Mouse (Mus musculus): ENCODE results near the gene Ankrd44. TPM values are rescaled to one million over a fixed set of nuclear protein-coding genes. Genes with fewer than 3 reads are reported as not detected.

Ankrd44 gene
- polyA plus RNA-seq, 1 experiment, result 4.6 TPM

- H3K4me3 ChIP-seq, result no peak overlapping the region
- H3ac ChIP-seq (ENCODE audit: control insufficient read depth, insufficient read length), result no peak overlapping the region
- no peaks in the 10 kb centered on the region for H3K79me2 ChIP-seq (ENCODE audit: control insufficient read depth, insufficient read depth)
- TF ChIP-seq MYOG (IDR thresholded peaks at IDR 0.05; ENCODE audit: control insufficient read depth in 1 of 3, insufficient read depth in 1 of 3, insufficient read length in 2 of 3, low read depth in 2 of 3) (no peak), E2F4 (IDR thresholded peaks at IDR 0.05; ENCODE audit: insufficient read depth) (no peak), REST (IDR thresholded peaks at IDR 0.05; ENCODE audit: insufficient read depth, insufficient read length) (no peak)
- H3K36me3 ChIP-seq (ENCODE audit: control insufficient read depth, insufficient read depth), result no peaks in the 10 kb centered on the region
- no peaks in the 10 kb centered on the region for H3K27me3 ChIP-seq (ENCODE audit: control insufficient read depth, insufficient read depth, insufficient read length)
- no peak overlapping the region for H3K4me2 ChIP-seq (ENCODE audit: low read depth)
Observed at GRCm38 (mm10) chr1:54788337-54788736, 137.8 kb downstream of the Ankrd44 start.

- TF ChIP-seq MYOG (IDR thresholded peaks at IDR 0.05; ENCODE audit: control insufficient read depth in 1 of 3, insufficient read depth in 1 of 3, insufficient read length in 2 of 3, low read depth in 2 of 3), result no peak
- TF ChIP-seq USF1 (IDR thresholded peaks at IDR 0.05; ENCODE audit: low read depth), result no peak
- TF ChIP-seq MAX (IDR thresholded peaks at IDR 0.05; ENCODE audit: low read depth), result no peak
- no peak for TF ChIP-seq TCF3 (IDR thresholded peaks at IDR 0.05; ENCODE audit: insufficient read length, low read depth)
- no peak for TF ChIP-seq REST (IDR thresholded peaks at IDR 0.05; ENCODE audit: insufficient read depth, insufficient read length)
- TF ChIP-seq POLR2A (IDR thresholded peaks at IDR 0.05; ENCODE audit: insufficient read length, low read depth), result no peak
- Histone ChIP-seq H3K36me3 (ENCODE audit: control insufficient read depth, insufficient read depth) (no peaks in the 10 kb centered on the region), H3K27me3 (ENCODE audit: control insufficient read depth, insufficient read depth, insufficient read length) (no peaks in the 10 kb centered on the region), H3K79me2 (ENCODE audit: control insufficient read depth, insufficient read depth) (no peaks in the 10 kb centered on the region), H3ac (ENCODE audit: control insufficient read depth, insufficient read length) (no peak overlapping the region), H3K4me2 (ENCODE audit: low read depth) (no peak overlapping the region), H3K4me3 (no peak overlapping the region)
Observed at GRCm38 (mm10) chr1:54778151-54778550, 148.0 kb downstream of the Ankrd44 start.

GRCm38 (mm10) chr1:54777104-54777503, 149.1 kb downstream of the Ankrd44 start:
- no peaks in the 10 kb centered on the region for H3K36me3 ChIP-seq (ENCODE audit: control insufficient read depth, insufficient read depth)
- H3K79me2 ChIP-seq (ENCODE audit: control insufficient read depth, insufficient read depth), result no peaks in the 10 kb centered on the region
- no peaks in the 10 kb centered on the region for H3K27me3 ChIP-seq (ENCODE audit: control insufficient read depth, insufficient read depth, insufficient read length)
- no peak overlapping the region for H3K4me3 ChIP-seq
- TF ChIP-seq USF1 (IDR thresholded peaks at IDR 0.05; ENCODE audit: low read depth) (no peak), MAX (IDR thresholded peaks at IDR 0.05; ENCODE audit: low read depth) (no peak), MYOD1 (IDR thresholded peaks at IDR 0.05; ENCODE audit: control insufficient read depth in 1 of 3, insufficient read length in 2 of 3, low read depth in 2 of 3) (no peak), REST (IDR thresholded peaks at IDR 0.05; ENCODE audit: insufficient read depth, insufficient read length) (no peak), TCF3 (IDR thresholded peaks at IDR 0.05; ENCODE audit: insufficient read length, low read depth) (no peak), CEBPB (IDR thresholded peaks at IDR 0.05; ENCODE audit: insufficient read depth, poor library complexity, severe bottlenecking) (no peak), SRF (IDR thresholded peaks at IDR 0.05; ENCODE audit: control insufficient read depth, insufficient read length, low read depth) (no peak), POLR2AphosphoS2 (IDR thresholded peaks at IDR 0.05; ENCODE audit: insufficient read length, low read depth) (no peak), MYOG (IDR thresholded peaks at IDR 0.05; ENCODE audit: control insufficient read depth in 1 of 3, insufficient read depth in 1 of 3, insufficient read length in 2 of 3, low read depth in 2 of 3) (no peak), TCF12 (IDR thresholded peaks at IDR 0.05; ENCODE audit: insufficient read depth, poor library complexity, severe bottlenecking) (no peak), POLR2A (IDR thresholded peaks at IDR 0.05; ENCODE audit: insufficient read length, low read depth) (no peak), E2F4 (IDR thresholded peaks at IDR 0.05; ENCODE audit: insufficient read depth) (no peak)
- H3K4me2 ChIP-seq (ENCODE audit: low read depth), result no peak overlapping the region
- no peak overlapping the region for H3ac ChIP-seq (ENCODE audit: control insufficient read depth, insufficient read length)

- no peaks in the 10 kb centered on the region for H3K79me2 ChIP-seq (ENCODE audit: control insufficient read depth, insufficient read depth)
- no peak for TF ChIP-seq E2F4 (IDR thresholded peaks at IDR 0.05; ENCODE audit: insufficient read depth)
- TF ChIP-seq SRF (IDR thresholded peaks at IDR 0.05; ENCODE audit: control insufficient read depth, insufficient read length, low read depth), result no peak
- TF ChIP-seq REST (IDR thresholded peaks at IDR 0.05; ENCODE audit: insufficient read depth, insufficient read length), result no peak
- no peak for TF ChIP-seq MYOD1 (IDR thresholded peaks at IDR 0.05; ENCODE audit: control insufficient read depth in 1 of 3, insufficient read length in 2 of 3, low read depth in 2 of 3)
- no peak for TF ChIP-seq MAX (IDR thresholded peaks at IDR 0.05; ENCODE audit: low read depth)
- no peak for TF ChIP-seq TCF12 (IDR thresholded peaks at IDR 0.05; ENCODE audit: insufficient read depth, poor library complexity, severe bottlenecking)
- TF ChIP-seq CEBPB (IDR thresholded peaks at IDR 0.05; ENCODE audit: insufficient read depth, poor library complexity, severe bottlenecking), result no peak
- no peak for TF ChIP-seq TCF3 (IDR thresholded peaks at IDR 0.05; ENCODE audit: insufficient read length, low read depth)
- TF ChIP-seq MYOG (IDR thresholded peaks at IDR 0.05; ENCODE audit: control insufficient read depth in 1 of 3, insufficient read depth in 1 of 3, insufficient read length in 2 of 3, low read depth in 2 of 3), result no peak
- TF ChIP-seq USF1 (IDR thresholded peaks at IDR 0.05; ENCODE audit: low read depth), result no peak
- no peak for TF ChIP-seq POLR2A (IDR thresholded peaks at IDR 0.05; ENCODE audit: insufficient read length, low read depth)
- H3K27me3 ChIP-seq (ENCODE audit: control insufficient read depth, insufficient read depth, insufficient read length), result no peaks in the 10 kb centered on the region
- no peaks in the 10 kb centered on the region for H3K36me3 ChIP-seq (ENCODE audit: control insufficient read depth, insufficient read depth)
- H3K4me3 ChIP-seq, result no peak overlapping the region
- H3K4me2 ChIP-seq (ENCODE audit: low read depth), result no peak overlapping the region
- no peak overlapping the region for H3ac ChIP-seq (ENCODE audit: control insufficient read depth, insufficient read length)
Observed at GRCm38 (mm10) chr1:54776116-54776515, 150.1 kb downstream of the Ankrd44 start.

GRCm38 (mm10) chr1:54772843-54773242, 153.3 kb downstream of the Ankrd44 start:
- no peaks in the 10 kb centered on the region for H3K27me3 ChIP-seq (ENCODE audit: control insufficient read depth, insufficient read depth, insufficient read length)
- no peak overlapping the region for H3ac ChIP-seq (ENCODE audit: control insufficient read depth, insufficient read length)

More at GRCm38 (mm10) chr1:54772843-54773242, 153.3 kb downstream of the Ankrd44 start:
- H3K4me3 ChIP-seq, result no peak overlapping the region
- no peaks in the 10 kb centered on the region for H3K79me2 ChIP-seq (ENCODE audit: control insufficient read depth, insufficient read depth)
- H3K36me3 ChIP-seq (ENCODE audit: control insufficient read depth, insufficient read depth), result no peaks in the 10 kb centered on the region
- H3K4me2 ChIP-seq (ENCODE audit: low read depth), result no peak overlapping the region
- TF ChIP-seq POLR2A (IDR thresholded peaks at IDR 0.05; ENCODE audit: insufficient read length, low read depth) (peak; percentile 17), CEBPB (IDR thresholded peaks at IDR 0.05; ENCODE audit: insufficient read depth, poor library complexity, severe bottlenecking) (no peak), MYOD1 (IDR thresholded peaks at IDR 0.05; ENCODE audit: control insufficient read depth in 1 of 3, insufficient read length in 2 of 3, low read depth in 2 of 3) (no peak), REST (IDR thresholded peaks at IDR 0.05; ENCODE audit: insufficient read depth, insufficient read length) (no peak)

Measured in myocyte (in vitro differentiated cells).